Mouse (Mus musculus) adrenal gland, postnatal 10 days (tissue): ENCODE results near the gene Cd79a. TPM values are rescaled to one million over a fixed set of nuclear protein-coding genes. Genes with fewer than 3 reads are reported as not detected.

Experiments
- DNase-seq: peaks from one replicate; pipeline ENCODE4 v3.0.0; 2021; ENCODE audit warnings: mixed read lengths
- long read RNA-seq, 2 experiments: library from polyadenylated mRNA; stranded (forward); transcript quantifications; one replicate each; pipeline ENCODE4 v2.0.0; 2021
- total RNA-seq, 2 experiments: library from RNA; stranded (reverse); gene quantifications; 2 replicates each; pipeline ENCODE4 v1.2.3; 2021

The Cd79a gene
- 1 to 10 TPM; 9.6 to 9.8 TPM for total RNA-seq
- long read RNA-seq, experiment 1, transcript Cd79a-201 (5 exons, 1,457 nt) = major isoform, 8 of 17 reads
- long read RNA-seq, experiment 1, partial matches to known transcripts = 8 of 17 reads
- long read RNA-seq, experiment 1, other reads (novel, unspliced or antisense) = 1 of 17 reads
- long read RNA-seq, experiment 2, partial matches to known transcripts = 3 of 6 reads
- long read RNA-seq, experiment 2, other reads (novel, unspliced or antisense) = 0 of 6 reads

- DNase-seq = no peak
Measured at GRCm38 (mm10) chr7:24897224-24897623, at the start of gene Cd79a. Cd79a (plus strand) TSS chr7:24897381.

GRCm38 (mm10) chr7:24850162-24850561, 47.0 kb upstream of the Cd79a start:
- DNase-seq = no peak

DNA sequence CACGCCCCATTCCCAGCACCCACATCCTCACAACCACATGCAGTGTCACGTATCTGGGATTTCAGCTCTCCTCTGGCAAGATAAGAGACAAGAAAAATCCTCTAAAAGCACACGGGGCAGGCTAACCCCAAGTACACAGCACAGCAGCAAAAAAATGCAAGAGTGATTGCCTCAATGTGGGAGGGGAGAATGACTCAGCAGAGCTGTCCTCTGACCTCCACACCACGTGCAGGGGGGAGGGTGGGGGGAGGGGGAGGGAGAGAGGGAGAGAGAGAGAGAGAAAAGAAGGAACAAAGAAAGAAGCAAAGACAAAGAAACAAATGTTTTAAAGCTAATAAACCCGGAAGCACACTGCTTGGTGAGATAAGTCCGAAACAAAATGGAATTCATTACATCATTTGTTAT, 46.3 kb upstream of the Cd79a start:
- peak; percentile 34 for DNase-seq

DNA sequence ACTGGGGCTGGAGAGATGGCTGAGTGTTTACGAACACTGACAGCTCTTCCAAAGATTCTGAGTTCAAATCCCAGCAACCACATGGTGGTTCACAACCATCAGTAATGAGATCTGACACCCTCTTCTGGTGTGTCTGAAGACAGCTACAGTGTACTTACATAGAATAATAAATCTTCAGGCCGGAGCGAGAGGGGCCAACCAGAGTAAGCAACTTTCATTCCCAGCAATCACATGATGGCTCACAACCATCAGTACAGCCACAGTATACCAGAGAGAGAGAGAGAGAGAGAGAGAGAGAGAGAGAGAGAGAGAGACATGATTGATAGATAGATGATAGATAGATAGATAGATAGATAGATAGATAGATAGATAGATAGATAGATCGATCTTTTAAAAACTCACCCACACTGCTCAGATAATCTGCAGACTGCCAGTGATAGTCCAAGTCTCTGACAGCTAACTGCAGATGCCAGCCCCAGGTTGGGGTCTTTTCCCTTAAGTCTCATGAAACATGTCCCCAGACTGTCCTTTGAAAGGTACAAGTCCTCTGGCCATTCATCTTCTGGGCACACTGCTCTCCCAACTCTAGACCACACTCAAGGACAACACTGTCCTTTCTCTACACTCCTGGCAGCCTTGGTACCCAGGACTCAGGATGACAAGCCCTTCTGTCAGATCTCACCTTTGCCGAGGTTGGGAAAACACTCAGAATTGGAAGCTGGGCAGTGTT, 45.4 kb upstream of the Cd79a start:
- no peak for DNase-seq

GRCm38 (mm10) chr7:24852557-24853232, 44.5 kb upstream of the Cd79a start:
- no peak for DNase-seq

- DNase-seq = no peak
Measured at GRCm38 (mm10) chr7:24853233-24853563, 44.0 kb upstream of the Cd79a start.

DNA sequence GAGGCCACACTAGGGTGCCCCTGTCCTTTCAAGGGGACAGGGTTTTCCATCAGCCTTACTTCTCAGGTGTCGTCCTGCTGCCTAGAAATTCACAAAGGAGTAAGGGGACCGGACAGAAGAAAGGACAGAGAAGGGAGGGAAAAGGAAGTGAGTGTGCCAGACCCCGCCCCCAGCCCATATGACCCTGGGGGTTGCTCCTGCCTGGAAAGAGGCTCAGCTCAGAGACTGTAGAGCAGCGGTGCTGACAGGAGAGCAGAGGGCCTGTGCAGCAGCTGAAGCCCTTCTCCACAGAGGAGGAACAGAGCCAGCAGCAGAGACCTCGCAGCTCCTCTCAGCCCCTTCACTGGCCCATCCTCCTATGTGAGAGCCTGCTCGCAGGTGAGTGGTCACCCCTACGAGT, 43.5 kb upstream of the Cd79a start:
- no peak for DNase-seq

- DNase-seq = no peak
Measured at GRCm38 (mm10) chr7:24856460-24857120, 40.6 kb upstream of the Cd79a start.

- no peak for DNase-seq
Measured at GRCm38 (mm10) chr7:24859234-24859633, 37.9 kb upstream of the Cd79a start.

- DNase-seq = no peak
Measured at GRCm38 (mm10) chr7:24861913-24862312, 35.3 kb upstream of the Cd79a start, which contains the start of gene Gm9844. Gm9844 (plus strand) TSS chr7:24862213.

DNA sequence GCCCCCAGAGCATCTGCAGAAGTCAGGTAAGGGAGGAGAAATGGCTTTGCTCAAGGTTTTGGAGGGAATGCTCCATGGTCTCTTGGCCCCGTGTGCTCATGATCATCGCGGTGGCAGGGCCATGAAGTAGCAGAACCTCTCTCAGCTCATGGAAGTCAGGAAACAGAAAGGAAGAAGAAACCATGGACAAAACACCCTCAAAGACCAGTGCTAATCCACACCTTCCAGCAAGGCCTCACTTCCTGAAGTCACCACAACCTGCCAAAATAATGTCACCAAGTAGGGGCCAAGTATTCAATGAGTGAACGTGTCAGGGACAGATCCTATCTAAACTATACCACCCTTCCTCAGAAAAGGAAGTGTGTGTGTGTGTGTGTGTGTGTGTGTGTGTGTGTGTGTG, 34.3 kb upstream of the Cd79a start:
- no peak for DNase-seq

DNA sequence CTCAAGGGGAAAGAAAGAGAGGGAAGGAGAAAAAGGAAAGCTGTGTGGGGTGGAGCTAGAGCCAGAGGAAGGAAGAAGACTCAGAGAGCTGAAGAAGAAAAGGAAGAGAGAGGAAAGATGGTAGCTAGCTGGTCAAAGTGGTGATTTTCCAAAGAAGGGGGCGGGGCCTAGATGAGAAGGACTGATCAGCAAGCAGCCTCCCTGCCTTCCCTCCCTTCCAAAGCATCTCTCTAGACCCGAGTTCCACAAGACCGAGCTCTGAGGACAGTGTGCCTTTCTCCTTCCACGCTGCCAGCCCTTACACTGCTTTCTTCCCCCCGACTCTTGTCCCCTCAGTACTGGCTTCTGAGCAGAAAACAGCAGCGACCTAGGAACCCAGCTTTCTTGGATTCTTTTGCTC, 33.0 kb upstream of the Cd79a start:
- DNase-seq = no peak

DNA sequence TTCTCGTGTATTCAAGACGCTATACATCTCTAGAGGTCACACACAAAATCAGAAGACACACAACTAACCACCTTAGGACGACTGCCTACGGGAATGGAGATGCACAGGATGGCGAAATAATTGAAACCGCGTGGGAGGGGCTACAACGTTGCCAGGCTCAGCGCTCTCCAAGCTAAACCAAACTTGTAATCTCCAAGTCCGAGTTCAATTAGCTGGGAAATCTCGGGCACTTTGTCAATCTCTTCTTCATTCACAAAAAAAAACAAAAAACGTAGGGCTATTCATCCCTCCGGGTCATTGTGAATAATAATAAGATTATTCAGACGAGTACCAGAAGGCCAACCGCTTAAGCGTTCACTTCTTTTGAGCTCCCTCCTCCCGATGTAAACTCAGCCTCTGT, 28.1 kb upstream of the Cd79a start:
- DNase-seq = no peak

DNA sequence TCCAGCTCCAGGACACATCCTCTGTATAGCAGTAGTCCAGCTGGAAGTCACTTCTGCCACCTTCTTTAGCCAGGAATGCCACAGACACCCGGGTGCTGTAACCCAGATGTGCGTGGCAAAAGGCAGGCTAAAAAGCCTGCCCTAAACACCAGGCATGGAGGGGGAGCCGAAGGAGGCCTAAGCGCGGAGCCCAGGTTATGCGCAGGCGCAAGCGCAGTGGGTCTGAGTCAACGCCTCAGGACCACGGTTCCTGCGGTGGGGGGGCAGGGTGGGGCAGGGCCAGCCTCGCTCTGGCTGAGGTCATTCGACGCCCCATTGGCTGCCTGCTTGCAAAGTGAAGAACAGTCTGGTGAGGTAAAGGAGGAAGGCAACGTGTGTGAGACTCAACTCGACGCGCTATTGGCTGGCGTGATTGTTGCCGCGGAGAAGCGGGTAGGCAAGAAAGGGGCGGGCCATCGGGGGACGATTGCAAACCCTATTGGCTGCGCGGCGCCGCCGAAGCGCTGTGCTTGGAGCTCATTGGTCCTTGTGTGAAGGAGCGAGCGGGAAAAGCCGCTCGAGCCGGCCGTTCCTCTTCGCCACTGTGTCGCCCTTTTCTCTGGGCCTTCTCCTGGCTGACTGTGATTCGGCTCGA, 27.5 kb upstream of the Cd79a start, which contains the start of the genes Lypd4 and Dmrtc2:
TSS of gene Lypd4 (minus strand) at position 410 of the 634 bp plus-strand sequence.
TSS of gene Dmrtc2 (plus strand) at position 526 of the 634 bp plus-strand sequence.
- DNase-seq = no peak

DNA sequence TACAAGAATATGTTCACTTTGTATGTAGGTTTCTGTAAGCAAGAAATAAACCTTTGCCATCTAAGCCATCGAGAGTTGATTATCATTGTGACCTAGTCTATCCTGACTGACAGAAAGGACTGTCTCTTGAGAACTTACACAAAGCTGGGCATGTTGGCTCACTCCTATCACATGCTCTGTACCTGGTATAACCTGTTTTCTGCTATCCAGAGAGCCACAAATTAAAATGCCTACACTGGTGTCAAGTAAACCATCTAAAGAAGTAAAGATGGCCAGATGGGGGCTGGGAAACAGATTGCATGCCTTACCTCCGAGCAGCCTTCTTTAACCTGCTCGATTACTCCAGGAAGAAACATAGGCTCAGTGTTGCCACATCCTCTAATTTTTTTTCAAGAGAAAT, 19.6 kb upstream of the Cd79a start:
- no peak for DNase-seq

DNA sequence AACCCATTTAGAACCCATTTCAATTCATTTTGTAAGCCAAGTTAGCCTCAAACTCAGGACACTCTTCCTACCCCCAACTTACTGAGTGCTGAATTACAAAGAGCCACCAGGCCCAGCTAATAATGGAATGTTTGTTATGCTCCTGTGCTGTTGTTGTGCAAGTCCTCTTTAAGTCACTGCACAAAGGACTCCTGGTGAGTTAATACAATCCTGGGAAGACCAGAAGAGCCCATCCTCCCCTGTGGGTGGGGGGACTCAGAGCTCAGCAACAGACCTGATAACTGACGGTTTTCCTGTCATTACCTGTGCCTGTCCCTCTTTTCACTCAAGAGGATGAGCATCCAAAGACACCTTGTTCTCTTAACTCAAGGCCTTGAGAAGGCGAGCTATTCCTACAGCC, 17.6 kb upstream of the Cd79a start:
- DNase-seq = no peak

DNA sequence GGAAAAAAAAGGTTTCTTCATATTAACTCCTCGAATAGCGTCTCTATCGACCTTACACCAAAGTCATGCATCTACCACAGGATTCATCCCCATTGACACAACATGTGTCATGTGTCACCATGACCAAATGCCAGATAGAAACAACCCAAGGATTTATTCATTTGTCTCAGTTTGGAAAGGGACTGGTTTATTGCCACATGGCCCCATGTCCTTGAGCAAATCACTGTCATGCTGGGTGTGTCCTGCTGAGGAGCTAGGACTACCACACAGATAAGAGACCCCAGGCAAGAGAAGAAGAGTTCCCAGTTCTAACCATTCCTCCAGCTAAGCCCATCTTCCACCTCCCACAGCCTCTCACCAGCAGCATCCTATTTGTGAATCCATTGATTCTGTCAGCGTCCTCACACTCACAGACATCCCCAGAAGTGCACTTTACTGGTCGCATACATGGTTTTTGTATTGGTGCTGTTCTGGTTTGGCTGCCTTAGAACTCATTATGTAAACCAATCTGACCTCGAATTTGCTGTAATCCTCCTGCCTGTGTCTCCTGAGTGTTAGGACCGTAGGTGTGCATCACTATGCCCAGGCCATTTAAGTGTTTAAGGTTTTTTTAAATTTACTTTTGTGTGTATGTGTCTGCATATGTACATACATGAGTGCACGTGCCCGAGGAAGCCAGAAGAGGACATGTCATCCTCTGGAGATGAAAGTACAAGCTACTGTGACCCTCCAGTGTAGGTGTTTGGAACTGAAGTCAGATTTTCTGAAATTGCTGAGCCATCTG, 14.6 kb upstream of the Cd79a start:
- DNase-seq = peak; percentile 49

DNA sequence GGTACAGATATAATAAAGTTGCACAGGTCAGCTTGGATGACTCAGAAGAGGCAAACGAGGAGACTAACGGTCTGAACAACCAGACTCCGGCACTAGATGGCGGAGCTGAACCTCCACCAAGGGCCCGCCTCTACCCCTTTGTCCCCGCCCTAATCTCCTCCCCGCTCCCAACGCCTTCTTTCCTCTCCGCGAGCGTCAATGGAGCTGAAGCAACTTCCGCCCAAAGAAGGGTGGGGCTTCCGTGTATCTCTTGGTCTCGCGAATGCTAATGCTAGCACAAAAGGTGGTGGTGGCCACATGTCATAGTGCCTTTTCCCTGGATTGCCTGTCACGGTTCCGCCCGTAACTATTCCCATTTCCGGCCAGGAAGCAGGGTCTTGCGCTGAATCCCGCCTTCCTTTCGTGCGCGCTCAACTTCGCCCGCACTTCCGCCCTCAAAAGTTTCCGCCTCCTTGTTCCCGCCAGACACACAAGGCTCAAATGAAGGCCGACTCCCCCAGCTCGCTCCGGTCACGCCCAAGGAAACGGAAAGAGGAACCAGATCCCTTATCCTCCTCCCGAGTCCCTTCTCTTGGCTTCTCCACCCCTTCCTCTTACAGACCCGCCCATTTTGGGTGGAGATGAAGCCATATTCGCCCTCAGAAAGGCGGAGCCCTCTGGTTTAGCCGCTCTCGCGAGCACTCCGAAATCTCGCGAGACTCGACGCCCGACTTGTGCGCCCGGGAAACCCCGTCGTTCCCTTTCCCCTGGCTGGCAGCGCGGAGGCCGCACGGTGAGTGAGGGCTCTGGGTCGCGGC, 13.1 kb upstream of the Cd79a start, which contains the start of gene Rps19:
TSS of gene Rps19 (plus strand) at position 476 of the 797 bp plus-strand sequence.
- peak; percentile 99 for DNase-seq

DNA sequence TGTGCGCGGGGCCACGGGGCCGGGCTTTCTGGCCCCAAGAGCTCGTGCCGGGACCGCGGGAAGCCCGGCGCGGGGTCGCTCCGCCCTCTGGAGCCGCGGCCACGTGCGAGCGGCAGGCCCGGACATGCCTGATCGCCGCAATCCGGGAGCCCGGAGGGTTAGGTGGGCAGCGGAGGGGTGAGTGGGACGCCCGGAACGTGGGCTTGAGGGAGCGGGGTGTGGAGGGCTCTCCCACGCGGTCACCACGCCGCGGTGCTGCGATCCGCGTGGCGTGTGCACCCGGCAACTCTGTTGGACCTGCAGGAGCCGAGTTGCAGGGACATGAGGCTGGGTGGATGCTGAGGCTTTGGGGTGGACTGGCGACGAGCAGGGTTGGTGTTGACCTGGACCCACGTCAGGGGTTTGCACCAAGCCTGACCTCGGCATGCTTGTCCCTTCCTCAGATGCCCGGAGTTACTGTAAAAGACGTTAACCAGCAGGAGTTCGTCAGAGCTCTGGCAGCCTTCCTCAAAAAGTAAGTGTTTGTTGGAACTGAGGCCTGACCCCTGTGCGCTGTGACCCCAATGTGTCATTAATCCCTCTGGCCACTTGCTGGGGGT, 12.4 kb upstream of the Cd79a start:
- no peak for DNase-seq
